Mouse (Mus musculus): ENCODE results near the gene Ppp1r9a. TPM values are rescaled to one million over a fixed set of nuclear protein-coding genes. Genes with fewer than 3 reads are reported as not detected.

Ppp1r9a gene
- total RNA-seq, 2 experiments from 2014 or later: 171 TPM

- Histone ChIP-seq H3K4me3 (no peak overlapping the region), H3K27ac (no peak overlapping the region)
- TF ChIP-seq CTCF (conservative IDR thresholded peaks at IDR 0.05): no peak
- no peak for DNase-seq (ENCODE audit: low spot score in 2 of 2)
Observed at GRCm38 (mm10) chr6:4925966-4926687, 23.4 kb downstream of the Ppp1r9a start.

- no peak for DNase-seq (ENCODE audit: low spot score in 2 of 2)
- H3K4me3 ChIP-seq: no peak overlapping the region
- no peak overlapping the region for H3K27ac ChIP-seq
- no peak for TF ChIP-seq CTCF (conservative IDR thresholded peaks at IDR 0.05)
Observed at GRCm38 (mm10) chr6:4930321-4930720, 27.6 kb downstream of the Ppp1r9a start.

- no peak for TF ChIP-seq CTCF (conservative IDR thresholded peaks at IDR 0.05)
- no peak for DNase-seq (ENCODE audit: low spot score in 2 of 2)
- Histone ChIP-seq H3K4me3 (no peak overlapping the region), H3K27ac (no peak overlapping the region)
Observed at GRCm38 (mm10) chr6:4938901-4939300, 36.2 kb downstream of the Ppp1r9a start.

- TF ChIP-seq CTCF (conservative IDR thresholded peaks at IDR 0.05): no peak
- no peak for DNase-seq (ENCODE audit: low spot score in 2 of 2)
- Histone ChIP-seq H3K27ac (no peak overlapping the region), H3K4me3 (no peak overlapping the region)
Observed at GRCm38 (mm10) chr6:4940086-4940485, 37.4 kb downstream of the Ppp1r9a start.

GRCm38 (mm10) chr6:4940639-4941038 is 37.9 kb downstream of the Ppp1r9a start:
- no peak overlapping the region for H3K4me3 ChIP-seq
- TF ChIP-seq CTCF (conservative IDR thresholded peaks at IDR 0.05): no peak
- H3K27ac ChIP-seq: no peak overlapping the region
- peak in 1 of 2 experiments; percentile 40 for DNase-seq (ENCODE audit: low spot score in 2 of 2)

- TF ChIP-seq CTCF (conservative IDR thresholded peaks at IDR 0.05): no peak
- no peak overlapping the region for H3K27ac ChIP-seq
- no peak for DNase-seq (ENCODE audit: low spot score in 2 of 2)
- H3K4me3 ChIP-seq: no peak overlapping the region
Observed at GRCm38 (mm10) chr6:4943821-4944220, 41.1 kb downstream of the Ppp1r9a start.

GRCm38 (mm10) chr6:4948056-4948455 is 45.3 kb downstream of the Ppp1r9a start:
- Histone ChIP-seq H3K27ac (no peak overlapping the region), H3K4me3 (no peak overlapping the region)
- TF ChIP-seq CTCF (conservative IDR thresholded peaks at IDR 0.05): no peak
- no peak for DNase-seq (ENCODE audit: low spot score in 2 of 2)

GRCm38 (mm10) chr6:4949701-4950100 is 47.0 kb downstream of the Ppp1r9a start:
- Histone ChIP-seq H3K27ac (no peak overlapping the region), H3K4me3 (no peak overlapping the region)
- TF ChIP-seq CTCF (conservative IDR thresholded peaks at IDR 0.05): no peak
- no peak for DNase-seq (ENCODE audit: low spot score in 2 of 2)

- DNase-seq (ENCODE audit: low spot score in 2 of 2): no peak
- no peak overlapping the region for H3K27ac ChIP-seq
- TF ChIP-seq CTCF (conservative IDR thresholded peaks at IDR 0.05): no peak
- no peak overlapping the region for H3K4me3 ChIP-seq
Observed at GRCm38 (mm10) chr6:4953028-4953719, 50.5 kb downstream of the Ppp1r9a start.

- H3K27ac ChIP-seq: no peak overlapping the region
- H3K4me3 ChIP-seq: no peak overlapping the region
- no peak for TF ChIP-seq CTCF (conservative IDR thresholded peaks at IDR 0.05)
- DNase-seq (ENCODE audit: low spot score in 2 of 2): no peak
Observed at GRCm38 (mm10) chr6:4956651-4957050, 53.9 kb downstream of the Ppp1r9a start.

GRCm38 (mm10) chr6:4962197-4962596 is 59.5 kb downstream of the Ppp1r9a start:
- Histone ChIP-seq H3K4me3 (no peak overlapping the region), H3K27ac (no peak overlapping the region)
- TF ChIP-seq CTCF (conservative IDR thresholded peaks at IDR 0.05): no peak
- no peak for DNase-seq (ENCODE audit: low spot score in 2 of 2)

GRCm38 (mm10) chr6:4963049-4963448 is 60.3 kb downstream of the Ppp1r9a start:
- no peak for TF ChIP-seq CTCF (conservative IDR thresholded peaks at IDR 0.05)

GRCm38 (mm10) chr6:4967236-4967635 is 64.5 kb downstream of the Ppp1r9a start:
- no peak for DNase-seq (ENCODE audit: low spot score in 2 of 2)
- no peak overlapping the region for H3K27ac ChIP-seq
- TF ChIP-seq CTCF (conservative IDR thresholded peaks at IDR 0.05): no peak
- H3K4me3 ChIP-seq: no peak overlapping the region

More at GRCm38 (mm10) chr6:4963049-4963448, 60.3 kb downstream of the Ppp1r9a start:
- no peak for DNase-seq (ENCODE audit: low spot score in 2 of 2)
- Histone ChIP-seq H3K4me3 (no peak overlapping the region), H3K27ac (no peak overlapping the region)

GRCm38 (mm10) chr6:4971229-4971628 is 68.5 kb downstream of the Ppp1r9a start:
- no peak overlapping the region for H3K4me3 ChIP-seq
- no peak for TF ChIP-seq CTCF (conservative IDR thresholded peaks at IDR 0.05)
- no peak overlapping the region for H3K27ac ChIP-seq
- DNase-seq (ENCODE audit: low spot score in 2 of 2): no peak
